Mouse (Mus musculus) embryonic fibroblast, embryonic 13.5 days (primary cell): ENCODE data around the gene Slc12a1.

Source experiments
- CTCF ChIP-seq: IDR thresholded peaks from 2 replicates; pipeline ENCODE4 v1.5.1; 2011; ENCODE audit warnings: mild to moderate bottlenecking, control low read depth, low read length, moderate library complexity, borderline replicate concordance; ENCODE audit not compliant: insufficient read depth
- POLR2A ChIP-seq: IDR thresholded peaks from 2 replicates; pipeline ENCODE4 v1.6.1; 2011; ENCODE audit warnings: low read depth, mild to moderate bottlenecking, control low read depth, low read length, moderate library complexity

DNA sequence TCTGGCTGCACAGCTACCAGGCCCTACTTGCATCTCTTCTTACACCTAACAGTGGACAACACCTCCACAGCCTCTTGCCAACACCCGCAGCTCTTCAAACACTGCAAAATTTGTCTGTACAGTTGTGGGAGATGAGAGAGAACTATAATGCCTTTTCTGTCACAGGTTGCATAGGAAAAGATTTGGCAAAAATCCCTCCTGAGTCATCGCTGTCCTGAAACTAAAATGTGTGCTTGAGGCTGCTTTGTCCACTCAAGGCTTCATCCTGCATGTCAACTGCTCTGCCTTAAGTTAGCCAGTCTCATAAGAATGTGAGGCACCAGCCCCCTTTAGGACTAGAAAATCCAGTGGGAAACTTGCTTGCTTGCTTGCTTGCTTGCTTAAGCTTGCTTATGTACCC lies 81.7 kb downstream of the Slc12a1 start:
- TF ChIP-seq POLR2A = no peak
- TF ChIP-seq CTCF = no peak
